Mouse (Mus musculus): ENCODE data around the gene Fam151a.

DNA sequence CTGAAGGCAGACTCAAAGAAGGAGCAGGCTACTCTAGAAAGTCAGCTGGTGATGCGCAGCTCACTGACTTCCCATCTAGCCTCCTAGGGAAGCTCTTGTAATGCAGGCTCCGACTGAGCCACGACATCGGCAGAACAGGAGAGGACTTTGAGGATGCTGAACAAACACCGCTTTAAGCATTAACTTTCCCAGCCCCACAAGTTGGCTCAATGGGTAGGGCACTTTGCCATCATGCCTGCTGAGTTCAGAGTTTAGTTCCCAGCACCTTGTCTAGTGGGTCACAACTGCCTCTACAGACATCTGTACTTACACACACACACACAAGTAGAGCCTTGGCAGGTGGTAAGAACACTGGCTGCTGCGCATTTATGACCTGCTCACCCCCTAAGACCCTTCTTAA lies 18.0 kb downstream of the Fam151a start:
- TF ChIP-seq CTCF (IDR thresholded peaks at IDR 0.05; ENCODE audit: low read depth) = no peak
- TF ChIP-seq EP300 (IDR thresholded peaks at IDR 0.05; ENCODE audit: low read depth) = no peak

All from liver, postnatal 0 days (tissue).